Mouse (Mus musculus) MEL (cell line): ENCODE measurements at regions not wholly inside any gene's neighbourhood (a gene's known extent, or its start where the extent isn't known, plus 50 kb on each side); places are given as distances from the start of the nearest gene placed in this dataset.

Experiments used
- DNase-seq: peaks from one replicate; pipeline ENCODE4 v3.0.0; 2011; ENCODE audit warnings: low read depth, low spot score
- H3K27ac ChIP-seq: 2 replicates; pipeline ENCODE4 v1.5.1; 2012; ENCODE audit warnings: low read depth, mild to moderate bottlenecking, control low read depth, low read length, moderate library complexity; ENCODE audit not compliant: control insufficient read depth
- H3K27me3 ChIP-seq, 2 experiments: fragments of 150-350 bp in 1 of 2; sonication (generic) in 1 of 2; 2 replicates each; pipeline ENCODE4 v1.6.1; 2012; ENCODE audit warnings: low read length in 2 of 2, mild to moderate bottlenecking in 2 of 2, improper control_type of control experiment in 1 of 2, moderate library complexity in 1 of 2; ENCODE audit not compliant: insufficient read depth in 2 of 2, control insufficient read depth in 1 of 2
- H3K36me3 ChIP-seq, 2 experiments: 2 replicates each; pipeline ENCODE4 v1.6.1; 2012 to 2014; ENCODE audit warnings: low read length in 2 of 2, improper control_type of control experiment in 1 of 2, inconsistent platforms in 1 of 2, mild to moderate bottlenecking in 1 of 2; ENCODE audit not compliant: insufficient read depth in 2 of 2, control insufficient read depth in 1 of 2
- H3K4me1 ChIP-seq, 2 experiments: fragments of 150-350 bp in 1 of 2; sonication (generic) in 1 of 2; 2 replicates each; pipeline ENCODE4 v1.6.1; 2012; ENCODE audit warnings: low read length in 2 of 2, improper control_type of control experiment in 1 of 2, mild to moderate bottlenecking in 1 of 2; ENCODE audit not compliant: insufficient read depth in 2 of 2, control insufficient read depth in 1 of 2
- H3K4me3 ChIP-seq, 2 experiments: fragments of 150-350 bp in 1 of 2; sonication (generic) in 1 of 2; 2 replicates each; pipeline ENCODE4 v1.5.1; 2012; ENCODE audit warnings: low read depth in 2 of 2, low read length in 2 of 2, mild to moderate bottlenecking in 2 of 2, moderate library complexity in 2 of 2, control low read depth in 1 of 2, improper control_type of control experiment in 1 of 2; ENCODE audit not compliant: control insufficient read depth in 1 of 2, insufficient read depth in 1 of 2
- H3K79me2 ChIP-seq: 2 replicates; pipeline ENCODE4 v1.6.1; 2012; ENCODE audit warnings: mild to moderate bottlenecking, low read length, moderate library complexity; ENCODE audit not compliant: control insufficient read depth, poor library complexity, insufficient read depth
- H3K9ac ChIP-seq: 2 replicates; pipeline ENCODE4 v1.6.1; 2012; ENCODE audit warnings: low read depth, mild to moderate bottlenecking, control low read depth, low read length, moderate library complexity; ENCODE audit not compliant: control insufficient read depth, poor library complexity, severe bottlenecking
- H3K9me3 ChIP-seq: fragments of 150-350 bp; sonication (generic); replicated peaks from 2 replicates; pipeline ENCODE4 v1.6.1; 2012; ENCODE audit warnings: mild to moderate bottlenecking, low read length, improper control_type of control experiment, moderate library complexity; ENCODE audit not compliant: insufficient read depth
- CHD1 ChIP-seq: IDR thresholded peaks from 2 replicates; pipeline ENCODE4 v1.6.1; 2012; ENCODE audit warnings: low read depth, mild to moderate bottlenecking, inconsistent platforms, low read length, improper control_type of control experiment
- CHD2 ChIP-seq: IDR thresholded peaks from 2 replicates; pipeline ENCODE4 v1.6.1; 2011; ENCODE audit warnings: low read length, improper control_type of control experiment
- CTCF ChIP-seq, 3 experiments: IDR thresholded peaks in 2 of 3; conservative IDR thresholded peaks in 1 of 3; 2 replicates each; pipeline ENCODE4 v1.5.1; 2011 to 2012; ENCODE audit warnings: low read length in 3 of 3, low read depth in 2 of 3, mild to moderate bottlenecking in 2 of 3, improper control_type of control experiment in 1 of 3, inconsistent platforms in 1 of 3, mixed read lengths in 1 of 3, moderate library complexity in 1 of 3; ENCODE audit not compliant: control insufficient read depth in 1 of 3, insufficient read depth in 1 of 3, poor library complexity in 1 of 3, severe bottlenecking in 1 of 3
- GABPA ChIP-seq: IDR thresholded peaks from 2 replicates; pipeline ENCODE4 v1.6.1; 2012; ENCODE audit warnings: low read depth, mild to moderate bottlenecking, inconsistent platforms, low read length, improper control_type of control experiment, moderate library complexity
- GATA1 ChIP-seq: IDR thresholded peaks from 2 replicates; pipeline ENCODE4 v1.6.1; 2011; ENCODE audit warnings: low read depth, low read length, improper control_type of control experiment
- MAFK ChIP-seq: IDR thresholded peaks from 2 replicates; pipeline ENCODE4 v1.6.1; 2011; ENCODE audit warnings: low read depth, mild to moderate bottlenecking, low read length, improper control_type of control experiment, borderline replicate concordance
- MAZ ChIP-seq: IDR thresholded peaks from 2 replicates; pipeline ENCODE4 v1.6.1; 2012; ENCODE audit warnings: low read depth, mild to moderate bottlenecking, inconsistent platforms, low read length, improper control_type of control experiment
- MEF2A ChIP-seq: IDR thresholded peaks from 2 replicates; pipeline ENCODE4 v1.6.1; 2014; ENCODE audit warnings: low read depth, mild to moderate bottlenecking, inconsistent platforms, low read length, improper control_type of control experiment; ENCODE audit not compliant: poor library complexity, insufficient replicate concordance, severe bottlenecking; ENCODE audit errors: extremely low read depth
- MXI1 ChIP-seq: IDR thresholded peaks from 2 replicates; pipeline ENCODE4 v1.6.1; 2011; ENCODE audit warnings: mild to moderate bottlenecking, low read depth, low read length, improper control_type of control experiment
- MYB ChIP-seq: IDR thresholded peaks from 2 replicates; pipeline ENCODE4 v1.6.1; 2011; ENCODE audit warnings: mild to moderate bottlenecking, low read depth, low read length, improper control_type of control experiment
- POLR2AphosphoS2 ChIP-seq: IDR thresholded peaks from 2 replicates; pipeline ENCODE4 v1.6.1; 2011; ENCODE audit warnings: low read length, improper control_type of control experiment
- POLR2AphosphoS5 ChIP-seq: IDR thresholded peaks from 2 replicates; pipeline ENCODE4 v1.6.1; 2012; ENCODE audit warnings: low read depth, borderline replicate concordance, mild to moderate bottlenecking, inconsistent platforms, low read length, moderate library complexity, mixed read lengths
- RAD21 ChIP-seq: IDR thresholded peaks from 2 replicates; pipeline ENCODE4 v1.6.1; 2011; ENCODE audit warnings: mild to moderate bottlenecking, low read depth, low read length, improper control_type of control experiment
- USF1 ChIP-seq: IDR thresholded peaks from 2 replicates; pipeline ENCODE4 v1.6.1; 2014; ENCODE audit warnings: low read depth, mild to moderate bottlenecking, inconsistent platforms, low read length, improper control_type of control experiment, moderate library complexity
- ZC3H11A ChIP-seq: IDR thresholded peaks from 2 replicates; pipeline ENCODE4 v1.6.1; 2012; ENCODE audit warnings: low read depth, mild to moderate bottlenecking, inconsistent platforms, low read length, improper control_type of control experiment
- ZKSCAN1 ChIP-seq: IDR thresholded peaks from 2 replicates; pipeline ENCODE4 v1.6.1; 2012; ENCODE audit warnings: low read depth, mild to moderate bottlenecking, inconsistent platforms, low read length, improper control_type of control experiment, moderate library complexity
- ZNF384 ChIP-seq: IDR thresholded peaks from 2 replicates; pipeline ENCODE4 v1.6.1; 2012; ENCODE audit warnings: low read depth, mild to moderate bottlenecking, inconsistent platforms, low read length, improper control_type of control experiment

- H3K36me3 ChIP-seq, result no peaks in the 10 kb centered on the region
- no peak overlapping the region for H3K4me3 ChIP-seq
- no peaks in the 10 kb centered on the region for H3K9me3 ChIP-seq
- H3K79me2 ChIP-seq, result no peaks in the 10 kb centered on the region
- no peak overlapping the region for H3K9ac ChIP-seq
- no peaks in the 10 kb centered on the region for H3K4me1 ChIP-seq
- TF ChIP-seq MAZ (no peak), POLR2AphosphoS2 (no peak), MYB (no peak), MAFK (no peak), ZKSCAN1 (no peak), ZC3H11A (no peak), POLR2AphosphoS5 (no peak), ZNF384 (no peak), MXI1 (no peak), GABPA (no peak), CHD1 (no peak), CTCF (IDR thresholded peaks at IDR 0.05 in 2 of 3, conservative IDR thresholded peaks at IDR 0.05 in 1 of 3; ENCODE audit: control insufficient read depth in 1 of 3, insufficient read depth in 1 of 3, low read depth in 2 of 3, low read length in 3 of 3, poor library complexity in 1 of 3, severe bottlenecking in 1 of 3) (no peak)
- H3K27ac ChIP-seq, result no peak overlapping the region
- H3K27me3 ChIP-seq, result no peaks in the 10 kb centered on the region
- no peak for DNase-seq
Measured at GRCm38 (mm10) chr13:60123964-60124363, 53.2 kb downstream of the Gas1 start.

GRCm38 (mm10) chr13:60123174-60123587, 54.0 kb downstream of the Gas1 start:
- TF ChIP-seq RAD21 (no peak), USF1 (no peak), ZNF384 (no peak), MEF2A (no peak), GATA1 (no peak), CHD2 (no peak), MYB (no peak)
- H3K9me3 ChIP-seq, result no peaks in the 10 kb centered on the region
- no peaks in the 10 kb centered on the region for H3K4me1 ChIP-seq
- no peaks in the 10 kb centered on the region for H3K79me2 ChIP-seq
- H3K9ac ChIP-seq, result no peak overlapping the region
- no peak overlapping the region for H3K4me3 ChIP-seq
- H3K27me3 ChIP-seq, result no peaks in the 10 kb centered on the region
- no peak overlapping the region for H3K27ac ChIP-seq
- DNase-seq, result no peak
- no peaks in the 10 kb centered on the region for H3K36me3 ChIP-seq
